Mouse (Mus musculus): Measurements from ENCODE around the gene Acoxl. TPM values are rescaled to one million over a fixed set of nuclear protein-coding genes. Genes with fewer than 3 reads are reported as not detected.
A peak's percentile ranks its signal among the peaks of the same experiment; 100 is the strongest.

The Acoxl gene
- polyA plus RNA-seq (2012; rRNA removed) = not detected in 2 replicates

GRCm38 (mm10) chr2:127838576-127838975 is at the start of gene Acoxl:
Acoxl (plus strand) TSS chr2:127838876.
- Histone ChIP-seq H3K4me3 (ENCODE audit: insufficient read depth, low read length) (no peak within 1 kb of the TSS), H3K27ac (ENCODE audit: insufficient read depth, low read length) (no peak within 1 kb of the TSS), H3K4me1 (ENCODE audit: control insufficient read depth, insufficient read depth, low read length) (no peaks in the 10 kb centered on the region)
- no peak for TF ChIP-seq CTCF (IDR thresholded peaks at IDR 0.05; ENCODE audit: extremely low read depth, insufficient read depth, low read length)
- no peak for TF ChIP-seq POLR2A (IDR thresholded peaks at IDR 0.05; ENCODE audit: extremely low read depth, insufficient read depth, low read length)

DNA sequence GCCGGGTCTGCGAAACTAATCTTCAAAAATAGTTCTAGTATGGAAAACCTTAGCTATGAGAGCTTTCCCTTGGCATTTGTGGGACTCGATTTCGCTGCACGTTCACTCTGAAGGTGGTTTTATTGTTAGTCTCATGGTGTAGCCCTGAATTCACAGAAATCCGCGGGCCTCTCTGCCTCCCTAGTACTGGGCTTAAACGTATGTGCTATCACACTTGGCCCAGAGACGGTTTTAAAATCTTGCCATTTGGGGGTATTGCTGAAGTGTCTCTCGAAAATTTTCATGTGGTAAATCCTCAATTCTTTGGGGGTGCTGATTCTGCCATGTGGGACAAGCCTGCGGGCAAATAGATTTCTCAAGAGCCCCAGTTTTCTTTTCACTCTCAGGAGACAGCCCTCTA is 49.5 kb upstream of the Acoxl start:
- TF ChIP-seq POLR2A (IDR thresholded peaks at IDR 0.05; ENCODE audit: extremely low read depth, insufficient read depth, low read length) (no peak), CTCF (IDR thresholded peaks at IDR 0.05; ENCODE audit: extremely low read depth, insufficient read depth, low read length) (no peak)
- H3K4me3 ChIP-seq (ENCODE audit: insufficient read depth, low read length) = peak overlapping the region; percentile 64
- H3K27ac ChIP-seq (ENCODE audit: insufficient read depth, low read length) = no peak overlapping the region
- no peaks in the 10 kb centered on the region; the same call in 1 of the 2 replicates for H3K4me1 ChIP-seq (ENCODE audit: control insufficient read depth, insufficient read depth, low read length)

DNA sequence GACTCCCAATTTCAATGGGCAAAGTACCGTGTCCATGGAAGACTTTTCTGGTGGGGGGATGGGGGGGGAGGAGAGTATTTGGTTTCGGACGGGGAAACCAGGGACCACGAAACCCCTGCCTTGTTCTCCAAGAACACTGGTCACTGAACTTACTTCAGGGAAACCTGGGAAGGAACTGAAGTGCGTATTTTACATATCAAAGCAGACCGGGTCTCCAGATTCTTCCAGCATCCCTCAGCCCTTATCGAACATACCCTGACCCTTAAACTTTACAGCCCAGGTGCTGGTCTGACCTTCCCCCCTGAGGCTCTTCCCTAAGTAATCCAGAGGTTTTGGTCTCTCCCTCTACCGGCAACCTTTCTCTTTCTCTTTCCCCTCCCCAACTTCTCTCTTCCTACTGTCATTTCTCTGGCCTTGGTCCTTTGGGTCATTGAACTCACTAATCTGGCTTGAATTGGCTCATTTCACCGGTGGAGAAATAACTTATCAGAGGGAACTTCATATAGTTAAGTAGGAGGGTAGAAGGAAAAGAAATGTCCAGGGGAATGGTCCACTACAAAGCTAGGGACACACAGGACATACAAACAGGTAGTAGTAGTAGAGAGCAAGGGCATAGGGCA is 48.9 kb upstream of the Acoxl start:
- Histone ChIP-seq H3K4me3 (ENCODE audit: insufficient read depth, low read length) (no peak overlapping the region; the same call in 1 of the 2 replicates), H3K4me1 (ENCODE audit: control insufficient read depth, insufficient read depth, low read length) (no peaks in the 10 kb centered on the region; the same call in 1 of the 2 replicates), H3K27ac (ENCODE audit: insufficient read depth, low read length) (no peak overlapping the region)
- TF ChIP-seq CTCF (IDR thresholded peaks at IDR 0.05; ENCODE audit: extremely low read depth, insufficient read depth, low read length) (no peak), POLR2A (IDR thresholded peaks at IDR 0.05; ENCODE audit: extremely low read depth, insufficient read depth, low read length) (no peak)

- Histone ChIP-seq H3K27ac (ENCODE audit: insufficient read depth, low read length) (no peak within 1 kb of the TSS), H3K4me1 (ENCODE audit: control insufficient read depth, insufficient read depth, low read length) (no peaks in the 10 kb centered on the region; the same call in 1 of the 2 replicates), H3K4me3 (ENCODE audit: insufficient read depth, low read length) (peak within 1 kb of the TSS; percentile 61)
- TF ChIP-seq CTCF (IDR thresholded peaks at IDR 0.05; ENCODE audit: extremely low read depth, insufficient read depth, low read length) (no peak), POLR2A (IDR thresholded peaks at IDR 0.05; ENCODE audit: extremely low read depth, insufficient read depth, low read length) (peak; percentile 95)
Measured at GRCm38 (mm10) chr2:127791919-127792603, 46.6 kb upstream of the Acoxl start, which contains the start of gene Mtln. Mtln (minus strand) TSS chr2:127792488.

GRCm38 (mm10) chr2:127831401-127832102 is 7.1 kb upstream of the Acoxl start, which contains the start of gene Bub1:
Bub1 (minus strand) TSS chr2:127831865.
- TF ChIP-seq POLR2A (IDR thresholded peaks at IDR 0.05; ENCODE audit: extremely low read depth, insufficient read depth, low read length) (no peak), CTCF (IDR thresholded peaks at IDR 0.05; ENCODE audit: extremely low read depth, insufficient read depth, low read length) (no peak)
- no peak within 1 kb of the TSS for H3K27ac ChIP-seq (ENCODE audit: insufficient read depth, low read length)
- H3K4me3 ChIP-seq (ENCODE audit: insufficient read depth, low read length) = peak within 1 kb of the TSS; percentile 26
- H3K4me1 ChIP-seq (ENCODE audit: control insufficient read depth, insufficient read depth, low read length) = peaks cover 1% of the 10 kb centered on the region; the same call in 1 of the 2 replicates

GRCm38 (mm10) chr2:127832103-127832832 is 6.4 kb upstream of the Acoxl start:
- Histone ChIP-seq H3K4me3 (ENCODE audit: insufficient read depth, low read length) (peak overlapping the region; percentile 26), H3K4me1 (ENCODE audit: control insufficient read depth, insufficient read depth, low read length) (peaks cover 1% of the 10 kb centered on the region; the same call in 1 of the 2 replicates), H3K27ac (ENCODE audit: insufficient read depth, low read length) (no peak overlapping the region)
- TF ChIP-seq CTCF (IDR thresholded peaks at IDR 0.05; ENCODE audit: extremely low read depth, insufficient read depth, low read length) (no peak), POLR2A (IDR thresholded peaks at IDR 0.05; ENCODE audit: extremely low read depth, insufficient read depth, low read length) (no peak)

GRCm38 (mm10) chr2:127832833-127833190 is 5.9 kb upstream of the Acoxl start:
- Histone ChIP-seq H3K4me1 (ENCODE audit: control insufficient read depth, insufficient read depth, low read length) (peaks cover 1% of the 10 kb centered on the region; the same call in 1 of the 2 replicates), H3K4me3 (ENCODE audit: insufficient read depth, low read length) (no peak overlapping the region), H3K27ac (ENCODE audit: insufficient read depth, low read length) (no peak overlapping the region)
- TF ChIP-seq CTCF (IDR thresholded peaks at IDR 0.05; ENCODE audit: extremely low read depth, insufficient read depth, low read length) (no peak), POLR2A (IDR thresholded peaks at IDR 0.05; ENCODE audit: extremely low read depth, insufficient read depth, low read length) (no peak)

DNA sequence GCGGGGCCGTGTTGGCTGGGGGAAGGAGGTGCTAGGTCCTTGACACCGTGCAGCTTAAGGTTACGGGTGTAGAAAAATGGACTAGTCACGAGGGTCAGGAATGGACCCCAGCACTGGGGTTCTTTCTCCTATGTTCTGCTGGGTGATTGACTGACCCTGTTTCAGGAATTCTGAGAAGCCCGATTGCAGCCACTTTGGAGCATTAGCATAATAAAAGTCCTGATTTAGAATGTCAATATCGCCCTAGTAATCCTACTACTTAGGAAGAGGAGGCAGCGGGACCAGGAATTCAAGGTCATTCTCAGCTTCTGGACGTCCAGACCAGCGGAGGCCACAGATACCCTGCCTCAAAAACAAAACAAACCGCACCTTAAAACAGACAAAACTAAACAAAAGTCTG is 749 bp downstream of the Acoxl start:
- TF ChIP-seq CTCF (IDR thresholded peaks at IDR 0.05; ENCODE audit: extremely low read depth, insufficient read depth, low read length) (no peak), POLR2A (IDR thresholded peaks at IDR 0.05; ENCODE audit: extremely low read depth, insufficient read depth, low read length) (no peak)
- Histone ChIP-seq H3K4me1 (ENCODE audit: control insufficient read depth, insufficient read depth, low read length) (no peaks in the 10 kb centered on the region), H3K4me3 (ENCODE audit: insufficient read depth, low read length) (no peak overlapping the region)

GRCm38 (mm10) chr2:127841402-127841801 is 2.7 kb downstream of the Acoxl start:
- TF ChIP-seq CTCF (IDR thresholded peaks at IDR 0.05; ENCODE audit: extremely low read depth, insufficient read depth, low read length) (no peak), POLR2A (IDR thresholded peaks at IDR 0.05; ENCODE audit: extremely low read depth, insufficient read depth, low read length) (no peak)
- H3K27ac ChIP-seq (ENCODE audit: insufficient read depth, low read length) = no peak overlapping the region
- H3K4me1 ChIP-seq (ENCODE audit: control insufficient read depth, insufficient read depth, low read length) = no peaks in the 10 kb centered on the region
- H3K4me3 ChIP-seq (ENCODE audit: insufficient read depth, low read length) = no peak overlapping the region

More for the DNA sequence above, 749 bp downstream of the Acoxl start:
- H3K27ac ChIP-seq (ENCODE audit: insufficient read depth, low read length) = no peak overlapping the region

Data from cortical plate, adult 2 months (tissue).